ENCODE assay signal across 27 mouse cellular contexts in genomic region chr6:29630216-29630615, GRCm38 (mm10).
"Had no signal": no experiment of that assay in that cellular context is flagged by ENCODE, and none has a peak within 500 bp of the region (broad histone marks: within the 10 kb centered on the region; RNA-seq: fewer than 3 reads in every experiment).

No protein-coding gene starts in this region.

- H3K27me3 ChIP-seq: midbrain, embryonic 15.5 days had no signal

- H3K4me3 ChIP-seq: limb, embryonic 10.5 days; limb, embryonic 12.5 days; limb, embryonic 13.5 days; limb, embryonic 15.5 days; liver, embryonic 12.5 days; liver, embryonic 13.5 days; liver, embryonic 15.5 days; lung, embryonic 15.5 days; megakaryocyte, embryonic 14.5 days; midbrain, embryonic 10.5 days; midbrain, embryonic 12.5 days; midbrain, embryonic 13.5 days; midbrain, embryonic 15.5 days; myocyte had no signal

- DNase-seq: left cerebral cortex, postnatal 4 days; liver; liver, embryonic 13.5 days; liver, postnatal 0 days; lung, adult 18-20 months; lung, adult 2 months; lung, embryonic 14.5 days; lung, postnatal 10 days; lung, postnatal 14 days; lung, postnatal 36 days; lung, postnatal 4 days; midbrain, embryonic 14.5 days had no signal

- H3K9ac ChIP-seq: limb, embryonic 12.5 days; limb, embryonic 13.5 days; limb, embryonic 15.5 days; liver, embryonic 12.5 days; liver, embryonic 13.5 days; liver, embryonic 14.5 days; liver, embryonic 15.5 days; liver, postnatal 0 days; lung, embryonic 14.5 days; lung, embryonic 15.5 days; midbrain, embryonic 12.5 days; midbrain, embryonic 13.5 days; midbrain, embryonic 15.5 days had no signal

- H3K36me3 ChIP-seq: limb, embryonic 10.5 days; limb, embryonic 12.5 days; limb, embryonic 13.5 days; limb, embryonic 15.5 days; liver, embryonic 12.5 days; liver, embryonic 13.5 days; liver, embryonic 15.5 days; lung, embryonic 15.5 days; midbrain, embryonic 10.5 days; midbrain, embryonic 12.5 days; midbrain, embryonic 13.5 days; midbrain, embryonic 15.5 days had no signal

- H3K27ac ChIP-seq: limb, embryonic 10.5 days; limb, embryonic 12.5 days; limb, embryonic 13.5 days; limb, embryonic 15.5 days; liver, embryonic 12.5 days; liver, embryonic 13.5 days; liver, embryonic 14.5 days; liver, embryonic 15.5 days; lung, embryonic 15.5 days; macrophage; midbrain, embryonic 10.5 days; midbrain, embryonic 12.5 days; midbrain, embryonic 13.5 days; midbrain, embryonic 15.5 days had no signal

- H3K4me1 ChIP-seq: limb, embryonic 12.5 days; liver, embryonic 12.5 days; liver, embryonic 13.5 days; liver, embryonic 15.5 days; lung, embryonic 15.5 days; midbrain, embryonic 13.5 days; midbrain, embryonic 15.5 days had no signal

- H3K9me3 ChIP-seq: limb, embryonic 10.5 days; limb, embryonic 12.5 days; limb, embryonic 13.5 days; limb, embryonic 15.5 days; liver, embryonic 12.5 days; liver, embryonic 15.5 days; lung, embryonic 15.5 days; midbrain, embryonic 10.5 days; midbrain, embryonic 12.5 days; midbrain, embryonic 13.5 days; midbrain, embryonic 15.5 days had no signal
